Mouse (Mus musculus): Measurements from ENCODE around the gene Tanc2. TPM values are rescaled to one million over a fixed set of nuclear protein-coding genes. Genes with fewer than 3 reads are reported as not detected.

Gene Tanc2
- polyA plus RNA-seq, 1 experiment from 2014 or later: 17.9 TPM

- Histone ChIP-seq H3K4me3 (no peak overlapping the region), H3K4me2 (replicated peaks) (no peak overlapping the region), H3K36me3 (no peaks in the 10 kb centered on the region), H3K27ac (replicated peaks) (no peak overlapping the region), H3K27me3 (no peaks in the 10 kb centered on the region), H3K9me3 (no peaks in the 10 kb centered on the region), H3K9ac (replicated peaks) (no peak overlapping the region), H3K4me1 (no peaks in the 10 kb centered on the region)
- WGBS: 83% methylated on average over 4 of the region's 4 CpGs
- ATAC-seq (ENCODE audit: low FRiP score, low read depth): no peak
These were observed 65.5 kb downstream of the Tanc2 start for GRCm38 (mm10) chr11:105655335-105655734.

- H3K27me3 ChIP-seq: no peaks in the 10 kb centered on the region
- no peak for ATAC-seq (ENCODE audit: low FRiP score, low read depth)
- WGBS: 84% methylated on average over 1 of the region's 1 CpGs
- no peak overlapping the region for H3K27ac ChIP-seq (replicated peaks)
- no peaks in the 10 kb centered on the region for H3K9me3 ChIP-seq
- no peak overlapping the region for H3K9ac ChIP-seq (replicated peaks)
- no peaks in the 10 kb centered on the region for H3K36me3 ChIP-seq
- H3K4me1 ChIP-seq: no peaks in the 10 kb centered on the region
- no peak overlapping the region for H3K4me3 ChIP-seq
- no peak overlapping the region for H3K4me2 ChIP-seq (replicated peaks)
These were observed 78.1 kb downstream of the Tanc2 start for GRCm38 (mm10) chr11:105667879-105668278.

DNA sequence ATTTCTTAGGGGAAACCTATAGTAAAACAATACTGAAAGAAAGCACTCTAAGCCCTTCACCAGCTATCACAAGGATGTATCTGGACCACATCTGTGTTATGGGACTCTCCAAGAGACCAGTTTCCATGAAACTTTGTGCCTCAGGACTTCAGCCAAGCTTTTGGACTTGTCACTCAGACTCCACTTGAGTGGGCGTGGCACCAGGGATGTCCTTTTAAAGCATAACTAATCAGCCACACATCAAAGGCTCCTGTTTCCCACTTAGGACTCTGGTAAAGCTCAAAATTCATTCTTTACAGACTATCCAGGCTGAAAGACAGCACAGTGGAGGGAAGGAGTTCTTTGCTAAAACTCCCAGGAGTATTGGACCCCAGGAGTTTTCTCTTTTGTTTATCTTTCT lies 89.2 kb downstream of the Tanc2 start:
- H3K9ac ChIP-seq (replicated peaks): no peak overlapping the region
- H3K4me2 ChIP-seq (replicated peaks): no peak overlapping the region
- no peak for ATAC-seq (ENCODE audit: low FRiP score, low read depth)
- H3K27me3 ChIP-seq: no peaks in the 10 kb centered on the region
- no peaks in the 10 kb centered on the region for H3K36me3 ChIP-seq
- H3K27ac ChIP-seq (replicated peaks): no peak overlapping the region
- no peaks in the 10 kb centered on the region for H3K9me3 ChIP-seq
- H3K4me1 ChIP-seq: no peaks in the 10 kb centered on the region
- H3K4me3 ChIP-seq: no peak overlapping the region
- 83% methylated on average over 1 of the region's 1 CpGs for WGBS

- H3K4me1 ChIP-seq: no peaks in the 10 kb centered on the region
- H3K9me3 ChIP-seq: no peaks in the 10 kb centered on the region
- H3K27me3 ChIP-seq: no peaks in the 10 kb centered on the region
- H3K36me3 ChIP-seq: no peaks in the 10 kb centered on the region
- H3K27ac ChIP-seq (replicated peaks): no peak overlapping the region
- no peak for ATAC-seq (ENCODE audit: low FRiP score, low read depth)
- no peak overlapping the region for H3K4me3 ChIP-seq
- H3K4me2 ChIP-seq (replicated peaks): no peak overlapping the region
- H3K9ac ChIP-seq (replicated peaks): no peak overlapping the region
These were observed 95.0 kb downstream of the Tanc2 start for GRCm38 (mm10) chr11:105684747-105685146.

GRCm38 (mm10) chr11:105700528-105700927 lies 110.7 kb downstream of the Tanc2 start:
- H3K36me3 ChIP-seq: no peaks in the 10 kb centered on the region
- no peaks in the 10 kb centered on the region for H3K4me1 ChIP-seq
- H3K4me3 ChIP-seq: no peak overlapping the region
- H3K27me3 ChIP-seq: no peaks in the 10 kb centered on the region
- no peak for ATAC-seq (ENCODE audit: low FRiP score, low read depth)
- no peak overlapping the region for H3K27ac ChIP-seq (replicated peaks)
- H3K9ac ChIP-seq (replicated peaks): no peak overlapping the region
- 83% methylated on average over 3 of the region's 3 CpGs for WGBS
- no peak overlapping the region for H3K4me2 ChIP-seq (replicated peaks)
- H3K9me3 ChIP-seq: no peaks in the 10 kb centered on the region

DNA sequence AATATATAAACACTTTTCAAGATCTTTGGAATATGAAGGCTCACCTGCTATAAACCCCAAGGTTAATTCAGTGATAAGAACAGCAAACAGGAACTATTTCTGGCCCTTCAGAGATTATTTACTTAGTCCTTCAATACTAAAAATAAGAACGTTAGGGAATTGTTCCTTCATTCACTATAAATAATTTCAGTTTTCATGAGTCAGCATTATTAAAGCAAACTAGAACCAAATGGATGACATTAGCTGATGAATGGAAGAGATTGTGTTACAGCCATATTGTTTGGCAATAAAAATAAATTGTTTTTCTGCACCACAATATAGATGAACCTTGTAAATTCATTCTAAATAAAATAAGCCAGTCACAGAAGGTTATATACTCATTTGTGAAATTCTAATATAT lies 129.9 kb downstream of the Tanc2 start:
- Histone ChIP-seq H3K9me3 (no peaks in the 10 kb centered on the region), H3K4me1 (no peaks in the 10 kb centered on the region), H3K9ac (replicated peaks) (no peak overlapping the region), H3K27ac (replicated peaks) (no peak overlapping the region), H3K36me3 (no peaks in the 10 kb centered on the region), H3K27me3 (no peaks in the 10 kb centered on the region), H3K4me2 (replicated peaks) (no peak overlapping the region), H3K4me3 (no peak overlapping the region)
- WGBS: 78% methylated on average over 1 of the region's 1 CpGs
- no peak for ATAC-seq (ENCODE audit: low FRiP score, low read depth)

DNA sequence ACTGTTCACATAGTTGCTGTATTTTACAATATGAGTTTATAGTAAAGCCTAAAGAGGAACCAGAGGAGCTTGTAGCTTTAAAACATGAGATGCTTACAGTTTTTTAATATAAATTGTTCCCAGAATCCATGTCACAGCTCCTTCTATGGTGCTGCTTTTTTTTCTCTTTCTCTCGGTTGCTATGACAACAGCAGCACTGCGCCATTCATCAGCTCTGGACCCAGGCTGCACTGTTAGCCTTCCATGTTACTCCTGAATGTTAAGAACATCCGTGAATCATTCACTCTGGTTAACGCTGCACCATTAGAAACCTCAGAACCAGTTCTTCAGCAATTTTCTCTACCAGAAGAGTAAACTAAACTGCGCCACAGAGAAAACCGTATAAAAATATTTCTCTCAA lies 141.8 kb downstream of the Tanc2 start:
- Histone ChIP-seq H3K9ac (replicated peaks) (no peak overlapping the region), H3K4me3 (no peak overlapping the region), H3K4me2 (replicated peaks) (peak overlapping the region; percentile 39), H3K27ac (replicated peaks) (peak overlapping the region; percentile 67), H3K36me3 (no peaks in the 10 kb centered on the region), H3K9me3 (no peaks in the 10 kb centered on the region), H3K4me1 (peaks cover 8% of the 10 kb centered on the region; the same call in 1 of the 2 replicates), H3K27me3 (no peaks in the 10 kb centered on the region)
- no peak; the same call in 1 of the 2 replicates for ATAC-seq (ENCODE audit: low FRiP score, low read depth)
- 46% methylated on average over 6 of the region's 6 CpGs for WGBS

DNA sequence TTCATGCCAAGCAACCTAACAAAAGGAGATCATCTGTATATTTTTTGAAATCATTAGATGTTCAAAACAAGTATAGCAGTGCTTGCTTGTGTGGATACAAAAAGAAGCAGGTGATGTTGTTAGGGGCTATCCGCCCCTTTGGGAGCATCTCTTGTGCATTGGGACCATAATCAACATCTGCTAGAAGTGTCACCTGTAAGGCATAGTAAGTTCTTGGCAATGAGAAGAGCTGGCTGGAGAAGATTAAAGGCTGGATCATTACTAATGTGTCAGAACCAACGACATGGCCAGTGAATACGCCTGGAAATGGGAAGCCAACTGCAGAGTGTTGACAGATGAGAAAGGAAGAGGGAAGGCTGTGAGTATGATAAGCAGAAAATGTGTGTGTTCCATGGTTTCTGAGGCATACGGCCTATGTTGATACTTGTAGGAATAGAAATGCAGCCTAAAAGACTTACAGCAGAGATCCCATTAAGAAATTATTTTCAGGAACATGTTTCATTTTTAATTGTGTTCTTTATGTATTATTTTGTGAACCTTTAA lies 142.3 kb downstream of the Tanc2 start:
- 57% methylated on average over 4 of the region's 4 CpGs for WGBS
- Histone ChIP-seq H3K4me1 (peaks cover 8% of the 10 kb centered on the region; the same call in 1 of the 2 replicates), H3K9me3 (no peaks in the 10 kb centered on the region), H3K4me3 (no peak overlapping the region), H3K36me3 (no peaks in the 10 kb centered on the region), H3K27ac (replicated peaks) (peak overlapping the region; percentile 67), H3K9ac (replicated peaks) (no peak overlapping the region), H3K27me3 (no peaks in the 10 kb centered on the region), H3K4me2 (replicated peaks) (peak overlapping the region; percentile 39)
- ATAC-seq (ENCODE audit: low FRiP score, low read depth): no peak

GRCm38 (mm10) chr11:105743171-105743570 lies 153.4 kb downstream of the Tanc2 start:
- no peak overlapping the region for H3K4me3 ChIP-seq
- H3K4me2 ChIP-seq (replicated peaks): no peak overlapping the region
- no peak for ATAC-seq (ENCODE audit: low FRiP score, low read depth)
- WGBS: 60% methylated on average over 1 of the region's 1 CpGs
- no peaks in the 10 kb centered on the region for H3K4me1 ChIP-seq
- H3K36me3 ChIP-seq: no peaks in the 10 kb centered on the region
- no peaks in the 10 kb centered on the region for H3K9me3 ChIP-seq
- no peaks in the 10 kb centered on the region for H3K27me3 ChIP-seq
- H3K27ac ChIP-seq (replicated peaks): no peak overlapping the region
- no peak overlapping the region for H3K9ac ChIP-seq (replicated peaks)

- Histone ChIP-seq H3K4me3 (no peak overlapping the region), H3K9ac (replicated peaks) (no peak overlapping the region), H3K4me2 (replicated peaks) (no peak overlapping the region), H3K27ac (replicated peaks) (0 out of 2 replicates have a peak overlapping the region, but pooled peaks have one; percentile 1), H3K36me3 (no peaks in the 10 kb centered on the region), H3K9me3 (no peaks in the 10 kb centered on the region), H3K27me3 (no peaks in the 10 kb centered on the region), H3K4me1 (peaks cover 4% of the 10 kb centered on the region; the same call in 1 of the 2 replicates)
- 43% methylated on average over 2 of the region's 2 CpGs for WGBS
- 0 out of 2 replicates have a peak, but pooled peaks have one; percentile 27 for ATAC-seq (ENCODE audit: low FRiP score, low read depth)
These were observed 159.7 kb downstream of the Tanc2 start for GRCm38 (mm10) chr11:105749297-105750071.

GRCm38 (mm10) chr11:105758561-105759203 lies 168.9 kb downstream of the Tanc2 start:
- 0 out of 2 replicates have a peak overlapping the region, but pooled peaks have one; percentile 7 for H3K4me2 ChIP-seq (replicated peaks)
- no peaks in the 10 kb centered on the region for H3K36me3 ChIP-seq

DNA sequence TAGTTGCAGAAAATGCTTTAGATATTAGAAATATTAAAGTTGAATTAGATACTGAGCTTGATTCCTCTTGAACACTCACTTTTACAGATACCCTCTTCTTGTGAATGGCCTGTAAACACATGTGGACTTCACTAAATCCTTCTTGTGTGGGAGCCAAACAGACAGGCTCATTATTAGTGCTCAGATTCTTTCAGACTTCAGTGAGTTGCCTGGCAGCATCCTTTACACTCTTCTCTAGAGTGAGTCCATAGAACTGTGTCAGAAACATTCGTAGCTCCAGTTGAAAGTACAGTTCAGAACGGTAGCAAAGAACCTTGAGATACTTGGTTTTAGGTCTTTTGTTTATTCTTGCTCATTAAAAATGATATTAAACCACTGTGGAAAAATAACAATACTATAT lies 169.6 kb downstream of the Tanc2 start:
- H3K27me3 ChIP-seq: no peaks in the 10 kb centered on the region; the same call in 1 of the 2 replicates
- no peak overlapping the region for H3K4me3 ChIP-seq
- H3K4me2 ChIP-seq (replicated peaks): no peak overlapping the region
- peaks cover 15% of the 10 kb centered on the region; the same call in 1 of the 2 replicates for H3K4me1 ChIP-seq
- no peak for ATAC-seq (ENCODE audit: low FRiP score, low read depth)
- no peak overlapping the region for H3K27ac ChIP-seq (replicated peaks)
- H3K9me3 ChIP-seq: no peaks in the 10 kb centered on the region
- no peak overlapping the region for H3K9ac ChIP-seq (replicated peaks)
- 6% methylated on average over 2 of the region's 2 CpGs for WGBS
- no peaks in the 10 kb centered on the region for H3K36me3 ChIP-seq

More at GRCm38 (mm10) chr11:105758561-105759203, 168.9 kb downstream of the Tanc2 start:
- no peak for ATAC-seq (ENCODE audit: low FRiP score, low read depth)
- WGBS: 10% methylated on average over 7 of the region's 7 CpGs
- H3K27me3 ChIP-seq: no peaks in the 10 kb centered on the region; the same call in 1 of the 2 replicates
- peaks cover 15% of the 10 kb centered on the region; the same call in 1 of the 2 replicates for H3K4me1 ChIP-seq
- H3K9me3 ChIP-seq: no peaks in the 10 kb centered on the region
- H3K9ac ChIP-seq (replicated peaks): no peak overlapping the region
- H3K27ac ChIP-seq (replicated peaks): peak overlapping the region; percentile 64
- H3K4me3 ChIP-seq: no peak overlapping the region

All from midbrain, embryonic 12.5 days (tissue).